Mouse (Mus musculus) stomach, embryonic 16.5 days (tissue): ENCODE measurements around the gene Tbc1d10a. TPM values are rescaled to one million over a fixed set of nuclear protein-coding genes. Genes with fewer than 3 reads are reported as not detected.

Source experiments
- ATAC-seq: fragments of 200-750 bp; cut with Nextera tagmentation; 2 replicates; pipeline ENCODE4 v1.8.0; 2017; ENCODE audit warnings: moderate number of reproducible peaks, moderate TSS enrichment; ENCODE audit not compliant: insufficient read depth, low FRiP score
- H3K27ac ChIP-seq: fragments of 300-500 bp; sonication (generic); 2 replicates; pipeline ENCODE4 v1.5.1; 2014; ENCODE audit warnings: low read length
- H3K27me3 ChIP-seq: fragments of 300-500 bp; sonication (generic); 2 replicates; pipeline ENCODE4 v1.6.1; 2014; ENCODE audit warnings: low read length, control low read depth, mixed read lengths; ENCODE audit not compliant: control insufficient read depth, insufficient read depth
- H3K36me3 ChIP-seq: fragments of 300-500 bp; sonication (generic); 2 replicates; pipeline ENCODE4 v1.6.1; 2014; ENCODE audit warnings: low read length; ENCODE audit not compliant: control insufficient read depth, insufficient read depth
- H3K4me1 ChIP-seq: fragments of 300-500 bp; sonication (generic); 2 replicates; pipeline ENCODE4 v1.6.1; 2014; ENCODE audit warnings: low read length, control low read depth, mixed read lengths; ENCODE audit not compliant: control insufficient read depth, insufficient read depth
- H3K4me2 ChIP-seq: fragments of 300-500 bp; sonication (generic); 2 replicates; pipeline ENCODE4 v1.6.1; 2014; ENCODE audit warnings: low read depth, low read length, mixed read lengths
- H3K4me3 ChIP-seq: fragments of 300-500 bp; sonication (generic); replicated peaks from 2 replicates; pipeline ENCODE4 v1.5.1; 2014; ENCODE audit warnings: mild to moderate bottlenecking, low read length
- H3K9ac ChIP-seq: fragments of 300-500 bp; sonication (generic); 2 replicates; pipeline ENCODE4 v1.6.1; 2014; ENCODE audit warnings: low read length
- H3K9me3 ChIP-seq: fragments of 300-500 bp; sonication (generic); replicated peaks from 2 replicates; pipeline ENCODE4 v1.6.1; 2016; ENCODE audit warnings: low read length, control low read depth; ENCODE audit not compliant: control insufficient read depth
- WGBS: fragments of 180-500 bp; shearing (Covaris S2); extraction: QIAGEN DNeasy Blood & Tissue Kit; methylation state at CpG from one replicate; pipeline ENCODE4 v1.1.7; 2014; 5-methylcytosine and 5-hydroxymethylcytosine counted together
- microRNA-seq: library from miRNA; unstranded; fragments of <30 nt; microRNA quantifications from one replicate; pipeline ENCODE4, GENCODE M21; 2016
- polyA plus RNA-seq: library from polyadenylated mRNA; unstranded; fragments of >200 nt; fragmentation: Nextera tagmentation; extraction: Ambion mirVana; gene quantifications from 2 replicates; pipeline ENCODE4 v1.2.1, GENCODE M21; 2015

Tbc1d10a gene
- polyA plus RNA-seq, 1 experiment from 2014 or later: 36.5 TPM

GRCm38 (mm10) chr11:4260463-4261187, 74.0 kb downstream of the Tbc1d10a start:
- ATAC-seq: peak; percentile 3; the same call in 1 of the 2 replicates
- Histone ChIP-seq H3K4me2 (peak overlapping the region; percentile 24), H3K36me3 (no peaks in the 10 kb centered on the region), H3K4me1 (peaks cover 50% of the 10 kb centered on the region), H3K4me3 (no peak overlapping the region), H3K27me3 (peaks cover 2% of the 10 kb centered on the region; the same call in 1 of the 2 replicates), H3K9ac (peak overlapping the region; percentile 43; the same call in 1 of the 2 replicates), H3K9me3 (no peaks in the 10 kb centered on the region), H3K27ac (peak overlapping the region; percentile 33; the same call in 1 of the 2 replicates)
- WGBS: 28% methylated on average over 14 of the region's 14 CpGs

- H3K27me3 ChIP-seq: peaks cover 5% of the 10 kb centered on the region; the same call in 1 of the 2 replicates
- WGBS: 50% methylated on average over 7 of the region's 7 CpGs
- H3K4me2 ChIP-seq: no peak overlapping the region
- H3K27ac ChIP-seq: peak overlapping the region; percentile 33; the same call in 1 of the 2 replicates
- peaks cover 55% of the 10 kb centered on the region for H3K4me1 ChIP-seq
- H3K9me3 ChIP-seq: no peaks in the 10 kb centered on the region
- no peak for ATAC-seq
- H3K4me3 ChIP-seq: no peak overlapping the region
- no peaks in the 10 kb centered on the region for H3K36me3 ChIP-seq
- no peak overlapping the region for H3K9ac ChIP-seq
Measured at GRCm38 (mm10) chr11:4261188-4261494, 74.6 kb downstream of the Tbc1d10a start.

GRCm38 (mm10) chr11:4261969-4262368, 75.4 kb downstream of the Tbc1d10a start:
- Histone ChIP-seq H3K4me2 (no peak overlapping the region), H3K36me3 (no peaks in the 10 kb centered on the region), H3K4me1 (peaks cover 58% of the 10 kb centered on the region), H3K9ac (no peak overlapping the region), H3K27ac (peak overlapping the region; percentile 33; the same call in 1 of the 2 replicates), H3K9me3 (no peaks in the 10 kb centered on the region), H3K27me3 (peaks cover 5% of the 10 kb centered on the region; the same call in 1 of the 2 replicates), H3K4me3 (no peak overlapping the region)
- 31% methylated on average over 5 of the region's 5 CpGs for WGBS
- no peak for ATAC-seq

DNA sequence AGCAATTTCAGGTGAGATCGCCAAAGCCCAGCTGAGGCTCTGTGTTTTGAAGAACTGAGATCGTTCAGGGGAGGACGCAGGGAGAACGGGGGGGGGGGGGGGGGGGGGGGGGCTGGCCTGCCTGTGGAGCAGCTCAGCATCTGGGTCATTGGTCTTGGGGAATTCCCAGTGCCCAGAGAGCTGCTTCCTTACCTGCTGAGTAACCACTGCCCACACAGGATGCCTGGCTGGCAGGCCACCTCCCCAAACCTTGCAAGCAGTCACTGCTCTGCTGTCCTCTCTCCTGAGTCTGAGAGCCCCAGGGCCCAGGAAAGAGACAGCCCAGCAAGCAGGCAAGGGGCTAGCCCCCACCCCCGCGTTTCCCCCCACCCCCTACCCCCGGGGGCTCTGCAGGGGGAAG, 76.3 kb downstream of the Tbc1d10a start:
- Histone ChIP-seq H3K4me2 (no peak overlapping the region), H3K36me3 (no peaks in the 10 kb centered on the region), H3K27ac (no peak overlapping the region), H3K27me3 (peaks cover 5% of the 10 kb centered on the region; the same call in 1 of the 2 replicates), H3K4me3 (no peak overlapping the region), H3K4me1 (peaks cover 61% of the 10 kb centered on the region), H3K9me3 (no peaks in the 10 kb centered on the region), H3K9ac (no peak overlapping the region; the same call in 1 of the 2 replicates)
- no peak for ATAC-seq
- WGBS: 19% methylated on average over 7 of the region's 7 CpGs

GRCm38 (mm10) chr11:4263296-4263695, 76.7 kb downstream of the Tbc1d10a start:
- no peaks in the 10 kb centered on the region for H3K36me3 ChIP-seq
- 11% methylated on average over 1 of the region's 1 CpGs for WGBS
- H3K9me3 ChIP-seq: no peaks in the 10 kb centered on the region
- peak overlapping the region; percentile 61 for H3K27ac ChIP-seq
- no peak overlapping the region for H3K4me3 ChIP-seq
- peaks cover 61% of the 10 kb centered on the region for H3K4me1 ChIP-seq
- no peak for ATAC-seq
- peaks cover 5% of the 10 kb centered on the region; the same call in 1 of the 2 replicates for H3K27me3 ChIP-seq
- H3K9ac ChIP-seq: no peak overlapping the region; the same call in 1 of the 2 replicates
- no peak overlapping the region for H3K4me2 ChIP-seq

GRCm38 (mm10) chr11:4264066-4264465, 77.5 kb downstream of the Tbc1d10a start:
- Histone ChIP-seq H3K9ac (peak overlapping the region; percentile 42), H3K36me3 (no peaks in the 10 kb centered on the region), H3K4me3 (no peak overlapping the region), H3K27me3 (peaks cover 5% of the 10 kb centered on the region; the same call in 1 of the 2 replicates), H3K9me3 (no peaks in the 10 kb centered on the region), H3K4me1 (peaks cover 61% of the 10 kb centered on the region), H3K4me2 (peak overlapping the region; percentile 34; the same call in 1 of the 2 replicates), H3K27ac (peak overlapping the region; percentile 61)
- WGBS: 39% methylated on average over 7 of the region's 7 CpGs
- ATAC-seq: peak; percentile 49; the same call in 1 of the 2 replicates

Small RNA genes within 50 kb of the gene (microRNA-seq; reads per million reads assigned to microRNA genes)
- 2.0 reads per million, percentile 7 among the genes with 10 or more reads in this experiment for gene Mir3060

Other genes starting within 250 kb of the Tbc1d10a start
- 73.8 and 79.0 TPM in 2 replicates for gene Pes1, start 222.8 kb upstream of the Tbc1d10a start, polyA plus RNA-seq
- gene 4930556J24Rik, start 210.0 kb upstream of the Tbc1d10a start, polyA plus RNA-seq: 0.12 and 0.20 TPM in 2 replicates
- gene Gal3st1, start 203.2 kb upstream of the Tbc1d10a start, polyA plus RNA-seq: 18.1 and 20.7 TPM in 2 replicates
- 1.1 and 1.4 TPM in 2 replicates for gene Sec14l4, start 155.3 kb upstream of the Tbc1d10a start, polyA plus RNA-seq
- 0.15 and 0.49 TPM in 2 replicates for gene Sec14l3, start 121.9 kb upstream of the Tbc1d10a start, polyA plus RNA-seq
- gene Mtfp1, start 91.3 kb upstream of the Tbc1d10a start, polyA plus RNA-seq: 17.7 and 19.6 TPM in 2 replicates
- gene Sec14l2, start 63.4 kb upstream of the Tbc1d10a start, polyA plus RNA-seq: 1.8 and 1.9 TPM in 2 replicates
- gene Rnf215, start 51.6 kb upstream of the Tbc1d10a start, polyA plus RNA-seq: 21.7 and 25.6 TPM in 2 replicates
- gene Ccdc157, start 26.5 kb upstream of the Tbc1d10a start, polyA plus RNA-seq: 5.7 and 5.8 TPM in 2 replicates
- 40.5 and 41.4 TPM in 2 replicates for gene Sf3a1, start 26.4 kb upstream of the Tbc1d10a start, polyA plus RNA-seq
- gene Castor1, start 31.4 kb downstream of the Tbc1d10a start, polyA plus RNA-seq: 6.0 and 8.7 TPM in 2 replicates
- gene Osm, start 49.6 kb downstream of the Tbc1d10a start, polyA plus RNA-seq: 0.14 and 0.32 TPM in 2 replicates
- 1.0 and 1.1 TPM in 2 replicates for gene Lif, start 70.8 kb downstream of the Tbc1d10a start, polyA plus RNA-seq